Mouse (Mus musculus): ENCODE data around the gene Lemd2. TPM values are rescaled to one million over a fixed set of nuclear protein-coding genes. Genes with fewer than 3 reads are reported as not detected.

Lemd2 gene
- polyA plus RNA-seq, 1 experiment from 2014 or later, result 20.2 TPM

DNA sequence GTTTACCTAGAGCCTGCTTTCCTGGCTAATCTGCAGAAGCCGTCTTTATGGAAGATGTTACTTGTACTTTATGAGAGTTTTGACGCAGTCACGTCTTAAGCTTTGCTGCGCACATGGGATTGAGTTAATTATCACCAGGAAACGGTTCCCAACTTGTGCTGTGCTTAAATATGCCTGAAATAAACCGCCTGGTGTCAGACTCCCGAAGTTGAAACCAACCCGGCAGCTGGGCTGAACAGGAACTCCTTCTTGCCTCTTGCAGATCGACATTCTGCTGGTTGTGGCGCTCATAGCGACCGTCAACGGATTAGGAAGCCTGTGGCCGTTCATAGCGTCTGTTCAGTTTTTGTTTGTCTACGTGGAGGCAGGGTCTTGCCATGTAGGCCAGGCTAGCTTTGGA is 17.3 kb upstream of the Lemd2 start:
- 90% methylated on average over 16 of the region's 16 CpGs for WGBS
- Histone ChIP-seq H3K36me3 (no peaks in the 10 kb centered on the region), H3K27ac (no peak overlapping the region), H3K4me3 (no peak overlapping the region), H3K27me3 (ENCODE audit: low read depth, poor library complexity, severe bottlenecking) (no peaks in the 10 kb centered on the region), H3K9me3 (replicated peaks) (no peaks in the 10 kb centered on the region), H3K4me1 (peaks cover 17% of the 10 kb centered on the region)
- no peak for DNase-seq (ENCODE audit: low spot score)

DNA sequence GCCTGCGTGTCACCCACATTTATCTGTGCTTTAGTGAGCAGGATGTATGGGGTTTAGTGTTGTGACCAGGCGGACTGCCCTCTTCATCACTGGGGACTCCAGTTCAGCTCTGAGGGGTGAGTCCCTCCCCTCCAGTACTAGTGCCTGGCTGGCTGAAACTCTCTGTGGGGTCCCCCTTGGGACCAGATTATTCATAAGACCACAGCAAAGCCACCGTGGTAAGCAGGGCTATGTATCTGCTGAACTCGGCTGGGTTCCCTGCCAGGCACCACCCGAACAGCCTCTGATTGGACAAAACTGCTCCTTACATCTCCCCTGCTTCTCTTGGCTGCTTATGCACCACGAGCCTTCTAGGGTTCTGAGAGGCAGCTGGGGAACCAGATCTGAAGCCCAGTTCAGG is 14.6 kb upstream of the Lemd2 start:
- 69% methylated on average over 6 of the region's 6 CpGs for WGBS
- no peak for DNase-seq (ENCODE audit: low spot score)
- no peaks in the 10 kb centered on the region for H3K36me3 ChIP-seq
- H3K4me3 ChIP-seq, result no peak overlapping the region
- H3K9me3 ChIP-seq (replicated peaks), result no peaks in the 10 kb centered on the region
- H3K27me3 ChIP-seq (ENCODE audit: low read depth, poor library complexity, severe bottlenecking), result no peaks in the 10 kb centered on the region
- no peak overlapping the region for H3K27ac ChIP-seq
- peaks cover 15% of the 10 kb centered on the region for H3K4me1 ChIP-seq

- DNase-seq (ENCODE audit: low spot score), result no peak
- 54% methylated on average over 8 of the region's 8 CpGs for WGBS
- Histone ChIP-seq H3K36me3 (no peaks in the 10 kb centered on the region), H3K27ac (no peak overlapping the region), H3K4me3 (no peak overlapping the region), H3K27me3 (ENCODE audit: low read depth, poor library complexity, severe bottlenecking) (no peaks in the 10 kb centered on the region), H3K4me1 (peaks cover 19% of the 10 kb centered on the region), H3K9me3 (replicated peaks) (no peaks in the 10 kb centered on the region)
These were observed 14.1 kb upstream of the Lemd2 start for GRCm38 (mm10) chr17:27218364-27218763.

- Histone ChIP-seq H3K36me3 (no peaks in the 10 kb centered on the region), H3K9me3 (replicated peaks) (no peaks in the 10 kb centered on the region), H3K27me3 (ENCODE audit: low read depth, poor library complexity, severe bottlenecking) (no peaks in the 10 kb centered on the region), H3K4me1 (peaks cover 51% of the 10 kb centered on the region), H3K4me3 (no peak overlapping the region), H3K27ac (peak overlapping the region; percentile 44; the same call in 1 of the 2 replicates)
- 13% methylated on average over 11 of the region's 11 CpGs for WGBS
- peak; percentile 66 for DNase-seq (ENCODE audit: low spot score)
These were observed 8.7 kb upstream of the Lemd2 start for GRCm38 (mm10) chr17:27212768-27213525.

GRCm38 (mm10) chr17:27212006-27212405 is 7.7 kb upstream of the Lemd2 start:
- Histone ChIP-seq H3K27me3 (ENCODE audit: low read depth, poor library complexity, severe bottlenecking) (no peaks in the 10 kb centered on the region), H3K27ac (0 out of 2 replicates have a peak overlapping the region, but pooled peaks have one; percentile 11), H3K4me3 (no peak overlapping the region), H3K9me3 (replicated peaks) (no peaks in the 10 kb centered on the region), H3K4me1 (peaks cover 51% of the 10 kb centered on the region), H3K36me3 (no peaks in the 10 kb centered on the region)
- 34% methylated on average over 6 of the region's 6 CpGs for WGBS
- DNase-seq (ENCODE audit: low spot score), result no peak

DNA sequence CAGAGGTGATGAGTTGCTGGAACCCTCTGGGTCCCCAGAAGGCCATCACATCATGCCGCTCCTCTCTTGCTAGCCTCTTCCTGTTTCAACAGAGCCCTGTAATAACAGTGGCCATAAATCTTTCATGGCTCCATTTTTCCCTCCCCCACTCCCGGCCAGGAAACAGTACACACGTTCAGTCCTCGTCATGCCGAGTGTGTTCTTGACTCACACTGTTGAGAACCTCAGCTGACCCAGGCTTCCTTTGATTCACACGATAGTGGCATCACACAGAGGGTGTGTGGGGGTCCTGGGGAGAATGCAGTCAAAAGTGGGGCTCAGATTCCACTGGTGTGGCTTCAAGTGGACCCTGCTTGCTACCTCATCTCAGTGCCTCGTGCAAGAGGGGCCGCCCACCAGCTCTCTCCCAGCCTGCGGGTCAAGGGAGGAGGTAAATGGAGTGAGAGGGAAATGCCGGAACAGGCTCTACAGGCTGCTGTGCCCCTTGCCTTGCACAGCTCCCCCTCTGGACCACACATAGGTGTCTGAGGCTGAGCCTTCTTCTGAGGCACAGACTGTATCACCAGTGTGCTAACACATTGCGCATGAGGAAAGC is 2.9 kb upstream of the Lemd2 start:
- peak; percentile 70 for DNase-seq (ENCODE audit: low spot score)
- peak overlapping the region; percentile 85 for H3K27ac ChIP-seq
- H3K27me3 ChIP-seq (ENCODE audit: low read depth, poor library complexity, severe bottlenecking), result no peaks in the 10 kb centered on the region
- H3K9me3 ChIP-seq (replicated peaks), result no peaks in the 10 kb centered on the region
- WGBS, result 29% methylated on average over 11 of the region's 11 CpGs
- H3K36me3 ChIP-seq, result peaks cover 3% of the 10 kb centered on the region
- H3K4me3 ChIP-seq, result peak overlapping the region; percentile 20; the same call in 1 of the 2 replicates
- peaks cover 80% of the 10 kb centered on the region for H3K4me1 ChIP-seq

GRCm38 (mm10) chr17:27203358-27204074 is 753 bp downstream of the Lemd2 start:
- peaks cover 94% of the 10 kb centered on the region for H3K4me1 ChIP-seq
- peaks cover 38% of the 10 kb centered on the region for H3K36me3 ChIP-seq
- peak overlapping the region; percentile 97 for H3K4me3 ChIP-seq
- no peaks in the 10 kb centered on the region for H3K27me3 ChIP-seq (ENCODE audit: low read depth, poor library complexity, severe bottlenecking)
- peak overlapping the region; percentile 98 for H3K27ac ChIP-seq
- no peaks in the 10 kb centered on the region for H3K9me3 ChIP-seq (replicated peaks)
- WGBS, result under 1% methylated on average over 73 of the region's 74 CpGs
- peak; percentile 68 for DNase-seq (ENCODE audit: low spot score)

GRCm38 (mm10) chr17:27202919-27203357 is 1.3 kb downstream of the Lemd2 start:
- no peak for DNase-seq (ENCODE audit: low spot score)
- H3K27ac ChIP-seq, result peak overlapping the region; percentile 98
- no peaks in the 10 kb centered on the region for H3K27me3 ChIP-seq (ENCODE audit: low read depth, poor library complexity, severe bottlenecking)
- WGBS, result 50% methylated on average over 14 of the region's 14 CpGs
- H3K36me3 ChIP-seq, result peaks cover 44% of the 10 kb centered on the region
- peaks cover 91% of the 10 kb centered on the region for H3K4me1 ChIP-seq
- H3K9me3 ChIP-seq (replicated peaks), result no peaks in the 10 kb centered on the region
- H3K4me3 ChIP-seq, result peak overlapping the region; percentile 97

DNA sequence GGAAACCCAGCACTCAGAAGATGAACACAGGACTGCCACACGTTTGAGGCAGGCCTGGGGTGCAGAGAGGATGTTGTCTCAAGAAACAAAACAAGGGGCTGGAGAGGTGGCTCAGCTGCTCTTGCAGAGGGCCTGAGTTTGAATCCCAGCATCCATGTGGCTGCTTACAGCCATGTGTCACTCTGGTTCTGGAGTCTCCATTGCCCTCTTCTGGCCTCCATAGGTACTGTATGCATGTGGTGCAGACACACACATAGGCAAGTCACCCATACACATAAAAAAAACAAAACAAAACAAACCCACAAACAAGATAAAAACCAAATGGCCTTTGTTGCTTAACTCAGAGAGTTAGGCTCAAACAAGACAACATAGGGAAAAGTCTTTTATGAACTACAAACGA is 2.3 kb downstream of the Lemd2 start:
- Histone ChIP-seq H3K4me3 (no peak overlapping the region), H3K27ac (peak overlapping the region; percentile 79), H3K9me3 (replicated peaks) (no peaks in the 10 kb centered on the region), H3K36me3 (peaks cover 53% of the 10 kb centered on the region), H3K4me1 (peaks cover 88% of the 10 kb centered on the region), H3K27me3 (ENCODE audit: low read depth, poor library complexity, severe bottlenecking) (no peaks in the 10 kb centered on the region)
- DNase-seq (ENCODE audit: low spot score), result no peak
- WGBS, result 91% methylated on average over 2 of the region's 2 CpGs

DNA sequence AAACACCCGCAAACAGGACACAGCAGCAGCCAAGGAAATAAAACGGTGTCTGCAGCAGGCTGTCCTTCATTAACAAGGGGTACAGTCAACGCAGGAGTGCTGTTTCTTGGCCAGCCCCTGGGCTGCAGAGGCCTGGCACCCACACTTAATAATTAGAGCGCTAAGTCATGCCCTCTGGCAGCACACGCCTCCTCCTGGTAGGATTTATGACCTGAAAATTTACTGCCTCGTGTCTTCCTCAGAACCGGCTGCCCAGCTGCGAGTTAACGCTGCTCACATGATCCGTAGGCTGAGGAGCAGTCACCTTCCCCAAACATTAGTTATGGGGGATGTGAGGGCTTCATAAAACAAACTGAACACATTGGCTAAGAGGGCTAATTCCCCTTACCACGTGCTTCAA is 3.5 kb downstream of the Lemd2 start:
- Histone ChIP-seq H3K36me3 (peaks cover 65% of the 10 kb centered on the region), H3K27me3 (ENCODE audit: low read depth, poor library complexity, severe bottlenecking) (no peaks in the 10 kb centered on the region), H3K27ac (peak overlapping the region; percentile 79), H3K4me3 (peak overlapping the region; percentile 19), H3K4me1 (peaks cover 88% of the 10 kb centered on the region), H3K9me3 (replicated peaks) (no peaks in the 10 kb centered on the region)
- peak; percentile 69 for DNase-seq (ENCODE audit: low spot score)
- WGBS, result 13% methylated on average over 11 of the region's 11 CpGs

DNA sequence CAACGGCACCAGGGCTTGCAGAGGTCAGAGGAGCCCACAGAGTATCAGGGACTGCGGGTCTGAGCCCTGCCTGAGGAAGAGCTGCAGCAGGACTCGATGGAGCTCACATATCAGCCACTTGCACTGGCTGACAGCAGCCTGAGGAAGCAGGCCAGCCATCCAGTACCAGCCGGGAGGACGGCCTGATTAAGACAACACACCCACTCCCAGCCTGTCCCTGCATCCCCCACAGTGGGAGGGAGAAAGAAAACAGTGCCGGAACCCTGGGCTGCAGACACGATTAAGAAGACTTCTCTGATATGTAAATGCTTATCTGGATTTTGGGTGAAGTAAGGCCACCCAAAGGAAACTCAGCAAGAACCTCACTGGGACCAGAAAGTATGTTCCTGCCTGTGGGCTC is 4.4 kb downstream of the Lemd2 start:
- Histone ChIP-seq H3K9me3 (replicated peaks) (no peaks in the 10 kb centered on the region), H3K4me3 (peak overlapping the region; percentile 1; the same call in 1 of the 2 replicates), H3K27me3 (ENCODE audit: low read depth, poor library complexity, severe bottlenecking) (no peaks in the 10 kb centered on the region), H3K36me3 (peaks cover 74% of the 10 kb centered on the region), H3K27ac (peak overlapping the region; percentile 79), H3K4me1 (peaks cover 88% of the 10 kb centered on the region)
- 72% methylated on average over 7 of the region's 7 CpGs for WGBS
- no peak for DNase-seq (ENCODE audit: low spot score)

DNA sequence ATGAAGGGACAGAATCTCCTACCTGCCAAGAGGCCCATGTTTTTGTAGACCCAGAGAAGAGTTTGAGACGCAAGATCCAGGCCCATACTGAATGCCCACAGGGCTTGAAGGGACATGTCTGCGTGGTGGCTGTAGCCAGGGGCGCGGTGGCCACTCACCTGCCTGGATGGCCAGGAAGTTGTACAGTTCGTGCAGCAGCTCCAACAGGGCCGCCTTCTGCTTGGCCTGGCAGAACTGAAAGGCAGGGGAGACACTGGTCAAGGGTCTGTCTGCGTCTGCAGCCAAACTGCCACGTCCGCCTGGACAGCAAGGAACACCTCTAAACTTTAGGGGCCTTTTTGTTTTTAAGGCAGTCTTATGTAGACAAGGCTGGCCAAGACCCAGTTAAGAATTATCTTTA is 5.1 kb downstream of the Lemd2 start:
- H3K36me3 ChIP-seq, result peaks cover 81% of the 10 kb centered on the region
- no peak for DNase-seq (ENCODE audit: low spot score)
- peaks cover 88% of the 10 kb centered on the region for H3K4me1 ChIP-seq
- 96% methylated on average over 9 of the region's 9 CpGs for WGBS
- H3K9me3 ChIP-seq (replicated peaks), result no peaks in the 10 kb centered on the region
- H3K27me3 ChIP-seq (ENCODE audit: low read depth, poor library complexity, severe bottlenecking), result no peaks in the 10 kb centered on the region
- no peak overlapping the region for H3K4me3 ChIP-seq
- H3K27ac ChIP-seq, result peak overlapping the region; percentile 79; the same call in 1 of the 2 replicates

GRCm38 (mm10) chr17:27196206-27196605 is 8.1 kb downstream of the Lemd2 start:
- Histone ChIP-seq H3K27me3 (ENCODE audit: low read depth, poor library complexity, severe bottlenecking) (no peaks in the 10 kb centered on the region), H3K27ac (no peak overlapping the region), H3K4me3 (no peak overlapping the region), H3K4me1 (peaks cover 60% of the 10 kb centered on the region), H3K36me3 (peaks cover 98% of the 10 kb centered on the region), H3K9me3 (replicated peaks) (no peaks in the 10 kb centered on the region)
- WGBS, result 57% methylated on average over 9 of the region's 9 CpGs
- no peak for DNase-seq (ENCODE audit: low spot score)

Data from limb, embryonic 10.5 days (tissue).